Mouse (Mus musculus): Measurements from ENCODE around the gene Npepl1. TPM values are rescaled to one million over a fixed set of nuclear protein-coding genes. Genes with fewer than 3 reads are reported as not detected.

Npepl1 gene
- total and polyA plus RNA-seq, 2 experiments from 2014 or later = 18.8 to 29.5 TPM

DNA sequence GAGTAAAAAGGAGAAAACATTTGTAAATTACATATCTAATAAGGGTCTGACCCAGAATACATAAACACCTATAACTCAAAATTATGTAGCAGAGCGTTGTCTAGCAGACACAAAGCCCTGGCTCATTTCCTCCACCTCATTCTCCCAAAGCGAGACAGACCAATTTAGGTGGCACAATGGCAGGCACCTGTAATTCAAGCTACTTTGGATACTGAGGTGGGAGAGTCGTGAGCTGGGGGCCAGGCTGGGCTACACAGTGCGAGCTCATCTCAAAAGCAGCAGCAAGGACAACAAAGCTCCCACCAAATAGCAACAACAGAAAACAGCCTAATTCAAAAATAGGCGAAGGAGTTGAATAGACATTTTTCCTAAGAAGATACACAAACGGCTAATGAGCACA, 18.8 kb downstream of the Npepl1 start:
- H3K9me3 ChIP-seq (ENCODE audit: low read length) = 0 out of 2 replicates have a peak, but pooled peaks cover 2% of the 10 kb centered on the region
- H3K36me3 ChIP-seq (ENCODE audit: insufficient read depth, low read length) = peaks cover 4% of the 10 kb centered on the region; the same call in 1 of the 2 replicates
- no peak overlapping the region for H3K9ac ChIP-seq (replicated peaks; ENCODE audit: low read length)
- H3K27me3 ChIP-seq (ENCODE audit: insufficient read depth, low read length) = no peaks in the 10 kb centered on the region
- no peak overlapping the region for H3K27ac ChIP-seq
- ATAC-seq (no peak), DNase-seq (ENCODE audit: low spot score) (no peak)
- no peak overlapping the region for H3K4me2 ChIP-seq (ENCODE audit: low read depth, low read length)
- H3K4me3 ChIP-seq (ENCODE audit: low read length) = no peak overlapping the region
- WGBS = 86% methylated on average over 6 of the region's 6 CpGs
- H3K4me1 ChIP-seq (ENCODE audit: insufficient read depth, low read length) = peaks cover 11% of the 10 kb centered on the region; the same call in 1 of the 2 replicates
- no peak for TF ChIP-seq CTCF (IDR thresholded peaks at IDR 0.05; ENCODE audit: low read depth)

DNA sequence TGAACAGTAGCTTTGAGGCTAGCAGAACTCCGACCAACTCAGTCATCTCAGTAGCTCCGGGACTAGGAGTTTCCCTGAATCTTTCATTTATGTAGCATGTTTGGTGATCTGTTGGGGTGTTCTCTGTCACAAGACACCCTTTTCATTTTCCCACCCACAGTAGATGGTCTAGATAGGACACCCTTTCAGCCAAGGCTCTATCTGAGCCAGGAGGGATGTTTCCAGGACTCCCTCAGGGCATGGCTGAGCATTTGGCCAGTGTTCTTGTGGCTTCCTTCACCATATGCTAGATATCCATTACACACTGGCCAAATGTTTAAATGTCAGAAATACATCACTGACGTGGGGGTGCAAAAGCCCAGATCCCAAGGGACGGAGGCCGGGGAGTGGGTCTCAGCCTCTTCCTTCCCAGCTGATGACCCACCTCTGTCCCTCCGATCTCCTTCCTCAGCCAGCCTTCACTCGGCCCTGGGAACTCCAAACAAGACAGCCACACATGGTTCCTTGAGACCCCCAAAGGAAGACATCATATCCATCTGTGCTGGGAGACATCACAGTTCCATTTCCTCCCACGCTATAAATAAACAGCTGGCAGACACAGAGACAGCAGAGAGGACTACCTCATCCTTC, 20.4 kb downstream of the Npepl1 start:
- no peak for TF ChIP-seq CTCF (IDR thresholded peaks at IDR 0.05; ENCODE audit: low read depth)
- H3K27ac ChIP-seq = no peak overlapping the region
- no peak overlapping the region for H3K4me3 ChIP-seq (ENCODE audit: low read length)
- peaks cover 11% of the 10 kb centered on the region; the same call in 1 of the 2 replicates for H3K4me1 ChIP-seq (ENCODE audit: insufficient read depth, low read length)
- no peak for DNase-seq (ENCODE audit: low spot score)
- no peak overlapping the region for H3K9ac ChIP-seq (replicated peaks; ENCODE audit: low read length)
- no peak for ATAC-seq
- no peaks in the 10 kb centered on the region for H3K36me3 ChIP-seq (ENCODE audit: insufficient read depth, low read length)
- no peaks in the 10 kb centered on the region for H3K9me3 ChIP-seq (ENCODE audit: low read length)
- no peaks in the 10 kb centered on the region for H3K27me3 ChIP-seq (ENCODE audit: insufficient read depth, low read length)
- 79% methylated on average over 8 of the region's 8 CpGs for WGBS
- no peak overlapping the region for H3K4me2 ChIP-seq (ENCODE audit: low read depth, low read length)

DNA sequence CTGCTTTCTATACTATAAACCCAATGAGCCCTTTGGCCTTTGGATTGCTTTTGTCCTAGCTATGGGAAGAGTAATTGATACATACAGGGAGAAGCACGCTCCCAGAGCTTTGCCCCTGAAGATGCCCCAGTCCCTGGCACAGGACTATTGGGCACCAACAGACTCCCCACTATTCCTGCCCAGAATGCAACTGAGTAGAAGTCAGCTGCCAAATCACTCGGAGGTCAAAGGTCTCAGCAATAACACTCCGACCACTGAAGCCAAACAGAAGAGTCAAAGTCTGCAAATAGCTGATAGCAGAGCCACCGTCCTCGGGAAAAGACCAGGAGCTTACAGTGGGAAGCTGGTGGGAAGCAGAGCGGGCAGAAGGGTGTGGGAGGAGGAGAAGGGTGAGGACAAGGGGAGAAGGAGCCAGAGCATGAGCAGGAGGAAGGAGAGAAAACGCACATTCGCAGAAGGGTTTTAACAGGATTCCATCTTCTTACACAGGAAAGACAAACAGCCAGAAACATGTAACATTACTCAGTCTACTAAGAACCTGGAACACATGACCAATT, 22.3 kb downstream of the Npepl1 start:
- H3K27me3 ChIP-seq (ENCODE audit: insufficient read depth, low read length) = no peaks in the 10 kb centered on the region
- H3K9me3 ChIP-seq (ENCODE audit: low read length) = no peaks in the 10 kb centered on the region
- no peak overlapping the region for H3K4me3 ChIP-seq (ENCODE audit: low read length)
- no peak overlapping the region for H3K27ac ChIP-seq
- DNase-seq (ENCODE audit: low spot score) = no peak
- H3K4me2 ChIP-seq (ENCODE audit: low read depth, low read length) = no peak overlapping the region
- H3K9ac ChIP-seq (replicated peaks; ENCODE audit: low read length) = no peak overlapping the region
- no peak for ATAC-seq
- H3K36me3 ChIP-seq (ENCODE audit: insufficient read depth, low read length) = no peaks in the 10 kb centered on the region
- H3K4me1 ChIP-seq (ENCODE audit: insufficient read depth, low read length) = 0 out of 2 replicates have a peak, but pooled peaks cover 2% of the 10 kb centered on the region
- WGBS = 87% methylated on average over 8 of the region's 8 CpGs
- TF ChIP-seq CTCF (IDR thresholded peaks at IDR 0.05; ENCODE audit: low read depth) = no peak

DNA sequence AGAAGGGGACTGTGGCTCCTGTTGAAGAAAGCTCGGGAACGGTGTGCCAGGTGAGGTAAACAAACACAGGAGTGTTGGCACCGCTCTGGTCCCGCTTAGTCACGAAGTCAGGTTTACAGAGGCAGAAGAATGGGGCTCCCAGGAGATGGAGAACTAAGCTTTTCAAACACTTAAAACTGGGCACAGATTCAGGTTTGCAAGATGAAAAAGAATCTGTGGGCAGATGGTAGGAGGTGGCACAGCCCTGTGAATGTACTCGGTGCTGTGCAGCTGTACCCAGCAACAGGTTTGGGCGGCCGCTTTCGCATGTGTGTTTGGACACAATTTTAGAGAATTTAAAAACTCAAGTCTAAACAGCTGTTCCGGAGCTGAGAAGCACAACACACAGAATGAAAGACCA, 48.9 kb downstream of the Npepl1 start:
- WGBS = 67% methylated on average over 10 of the region's 10 CpGs
- H3K27me3 ChIP-seq (ENCODE audit: insufficient read depth, low read length) = no peaks in the 10 kb centered on the region
- no peak for ATAC-seq

DNA sequence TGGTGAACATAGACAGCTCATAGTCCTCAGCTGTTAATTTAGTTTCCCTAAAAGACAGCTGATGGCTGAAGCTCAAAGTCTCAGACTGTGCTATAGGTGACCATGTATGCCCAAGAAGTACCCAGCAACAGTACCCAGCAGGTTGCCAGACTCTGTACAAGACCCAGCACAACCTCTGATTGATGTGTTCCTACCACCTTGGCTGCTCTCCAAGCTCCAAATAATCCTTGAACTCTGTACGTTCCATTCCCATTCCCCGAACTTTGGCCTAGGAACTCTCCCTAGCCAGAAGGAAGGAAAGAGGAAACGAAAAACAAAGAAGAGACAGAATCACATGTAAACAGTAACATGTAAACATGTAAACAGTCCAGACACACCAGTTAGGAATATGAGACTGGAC, 50.3 kb downstream of the Npepl1 start:
- 73% methylated on average over 3 of the region's 3 CpGs for WGBS
- DNase-seq (ENCODE audit: low spot score) = no peak

More for the DNA sequence above, 48.9 kb downstream of the Npepl1 start:
- TF ChIP-seq CTCF (IDR thresholded peaks at IDR 0.05; ENCODE audit: low read depth) = no peak
- Histone ChIP-seq H3K9ac (replicated peaks; ENCODE audit: low read length) (no peak overlapping the region), H3K4me1 (ENCODE audit: insufficient read depth, low read length) (no peaks in the 10 kb centered on the region), H3K27ac (no peak overlapping the region), H3K36me3 (ENCODE audit: insufficient read depth, low read length) (no peaks in the 10 kb centered on the region), H3K4me3 (ENCODE audit: low read length) (no peak overlapping the region), H3K4me2 (ENCODE audit: low read depth, low read length) (no peak overlapping the region), H3K9me3 (ENCODE audit: low read length) (no peaks in the 10 kb centered on the region)
- peak; percentile 31 for DNase-seq (ENCODE audit: low spot score)

More for the DNA sequence above, 50.3 kb downstream of the Npepl1 start:
- Histone ChIP-seq H3K9me3 (ENCODE audit: low read length) (no peaks in the 10 kb centered on the region), H3K4me2 (ENCODE audit: low read depth, low read length) (no peak overlapping the region), H3K4me3 (ENCODE audit: low read length) (no peak overlapping the region), H3K27ac (no peak overlapping the region), H3K27me3 (ENCODE audit: insufficient read depth, low read length) (no peaks in the 10 kb centered on the region), H3K36me3 (ENCODE audit: insufficient read depth, low read length) (no peaks in the 10 kb centered on the region), H3K9ac (replicated peaks; ENCODE audit: low read length) (no peak overlapping the region), H3K4me1 (ENCODE audit: insufficient read depth, low read length) (no peaks in the 10 kb centered on the region)
- ATAC-seq = no peak
- TF ChIP-seq CTCF (IDR thresholded peaks at IDR 0.05; ENCODE audit: low read depth) = no peak

Other genes starting within 250 kb of the Npepl1 start
- 23.5 and 30.5 TPM in 2 replicates for gene Stx16, start 34.0 kb upstream of the Npepl1 start, total RNA-seq (2014; rRNA removed)
- gene Stx16, start 34.0 kb upstream of the Npepl1 start, polyA plus RNA-seq (2015; fragmentation: Nextera tagmentation; extraction: Ambion mirVana) = 7.9 and 8.6 TPM in 2 replicates
- gene Gnas, start 174.0 kb downstream of the Npepl1 start, total RNA-seq (2014; rRNA removed) = 1,738 and 1,782 TPM in 2 replicates
- gene Gnas, start 174.0 kb downstream of the Npepl1 start, polyA plus RNA-seq (2015; fragmentation: Nextera tagmentation; extraction: Ambion mirVana) = 1,873 and 1,902 TPM in 2 replicates
- gene Gm20721, start 236.4 kb downstream of the Npepl1 start, total RNA-seq (2014; rRNA removed) = not detected in 2 replicates
- 13.4 and 19.4 TPM in 2 replicates for gene Gm20721, start 236.4 kb downstream of the Npepl1 start, polyA plus RNA-seq (2015; fragmentation: Nextera tagmentation; extraction: Ambion mirVana)

Data from hindbrain, postnatal 0 days (tissue).